Mouse (Mus musculus) cerebellum, adult 2 months (tissue): Measurements from ENCODE around the gene BC049352. TPM values are rescaled to one million over a fixed set of nuclear protein-coding genes. Genes with fewer than 3 reads are reported as not detected.

Experiments used
- DNase-seq, 2 experiments: peaks; one replicate each; pipeline ENCODE4 v3.0.0; 2021
- H3K27ac ChIP-seq: fragments of 200-500 bp; 2 replicates; pipeline ENCODE4 v1.5.1; 2012; ENCODE audit warnings: low read length, control low read depth, inconsistent platforms; ENCODE audit not compliant: insufficient read depth
- H3K27me3 ChIP-seq: fragments of 200-500 bp; 2 replicates; pipeline ENCODE4 v1.6.1; 2012; ENCODE audit warnings: inconsistent platforms, mild to moderate bottlenecking, low read length, moderate library complexity; ENCODE audit not compliant: control insufficient read depth, insufficient read depth
- H3K4me1 ChIP-seq: fragments of 200-500 bp; 2 replicates; pipeline ENCODE4 v1.6.1; 2011; ENCODE audit warnings: low read length; ENCODE audit not compliant: control insufficient read depth, insufficient read depth
- H3K4me3 ChIP-seq: fragments of 200-500 bp; replicated peaks from 2 replicates; pipeline ENCODE3; 2011; ENCODE audit warnings: mild to moderate bottlenecking, low read depth, low read length, control low read depth; ENCODE audit not compliant: insufficient read depth
- CTCF ChIP-seq: fragments of 200-500 bp; IDR thresholded peaks from 2 replicates; pipeline ENCODE4 v1.5.1; 2011; ENCODE audit warnings: low read depth, mild to moderate bottlenecking, control low read depth, low read length, moderate library complexity, borderline replicate concordance; ENCODE audit not compliant: insufficient read depth
- POLR2A ChIP-seq: fragments of 200-500 bp; IDR thresholded peaks from 2 replicates; pipeline ENCODE4 v1.6.1; 2011; ENCODE audit warnings: low read length, control low read depth, borderline replicate concordance; ENCODE audit not compliant: insufficient read depth
- WGBS: fragments of 180-500 bp; shearing (Covaris S2); methylation state at CpG from one replicate; pipeline ENCODE4 v1.1.7; 2018; 5-methylcytosine and 5-hydroxymethylcytosine counted together
- polyA plus RNA-seq: library from polyadenylated mRNA; depleted of rRNA; stranded (reverse); fragments of >200 nt; gene quantifications from 2 replicates; pipeline ENCODE4 v1.2.3, GENCODE M21; 2012

The BC049352 gene
- polyA plus RNA-seq, 1 experiment = 2.8 TPM

GRCm38 (mm10) chr9:45207015-45207743 lies 25.4 kb downstream of the BC049352 start:
- no peak overlapping the region for H3K4me3 ChIP-seq
- TF ChIP-seq POLR2A = no peak
- no peak for TF ChIP-seq CTCF
- H3K27ac ChIP-seq = no peak overlapping the region
- no peak for DNase-seq
- H3K27me3 ChIP-seq = no peaks in the 10 kb centered on the region
- WGBS = 93% methylated on average over 7 of the region's 7 CpGs
- no peaks in the 10 kb centered on the region; the same call in 1 of the 2 replicates for H3K4me1 ChIP-seq

GRCm38 (mm10) chr9:45212001-45212400 lies 30.2 kb downstream of the BC049352 start:
- 79% methylated on average over 6 of the region's 6 CpGs for WGBS
- Histone ChIP-seq H3K27me3 (no peaks in the 10 kb centered on the region), H3K27ac (no peak overlapping the region), H3K4me1 (no peaks in the 10 kb centered on the region), H3K4me3 (no peak overlapping the region)
- no peak for TF ChIP-seq POLR2A
- TF ChIP-seq CTCF = no peak
- DNase-seq = no peak

GRCm38 (mm10) chr9:45215526-45216179 lies 33.8 kb downstream of the BC049352 start:
- TF ChIP-seq POLR2A (no peak), CTCF (no peak)
- no peaks in the 10 kb centered on the region for H3K4me1 ChIP-seq
- H3K27ac ChIP-seq = no peak overlapping the region
- H3K27me3 ChIP-seq = no peaks in the 10 kb centered on the region
- DNase-seq = peak in 1 of 2 experiments; percentile 26
- no peak overlapping the region for H3K4me3 ChIP-seq
- 36% methylated on average over 11 of the region's 11 CpGs for WGBS

- H3K4me3 ChIP-seq = no peak overlapping the region
- DNase-seq = no peak
- TF ChIP-seq POLR2A = no peak
- no peak for TF ChIP-seq CTCF
- 97% methylated on average over 3 of the region's 3 CpGs for WGBS
- H3K27me3 ChIP-seq = no peaks in the 10 kb centered on the region
- H3K4me1 ChIP-seq = no peaks in the 10 kb centered on the region
- no peak overlapping the region for H3K27ac ChIP-seq
Measured at GRCm38 (mm10) chr9:45219644-45220043, 37.8 kb downstream of the BC049352 start.

GRCm38 (mm10) chr9:45221567-45221966 lies 39.8 kb downstream of the BC049352 start:
- 8% methylated on average over 6 of the region's 6 CpGs for WGBS
- no peak for TF ChIP-seq POLR2A
- peak; percentile 95 for TF ChIP-seq CTCF
- no peaks in the 10 kb centered on the region for H3K27me3 ChIP-seq
- no peaks in the 10 kb centered on the region for H3K4me1 ChIP-seq
- H3K4me3 ChIP-seq = no peak overlapping the region
- H3K27ac ChIP-seq = no peak overlapping the region
- DNase-seq = peak; percentile 87 to 94

- WGBS = 70% methylated on average over 8 of the region's 8 CpGs
- no peaks in the 10 kb centered on the region for H3K27me3 ChIP-seq
- TF ChIP-seq CTCF (no peak), POLR2A (no peak)
Measured at GRCm38 (mm10) chr9:45229359-45229758, 47.6 kb downstream of the BC049352 start.

GRCm38 (mm10) chr9:45235668-45236227 lies 53.9 kb downstream of the BC049352 start:
- Histone ChIP-seq H3K27me3 (no peaks in the 10 kb centered on the region), H3K4me1 (no peaks in the 10 kb centered on the region), H3K27ac (no peak overlapping the region), H3K4me3 (no peak overlapping the region)
- no peak for TF ChIP-seq CTCF
- no peak for TF ChIP-seq POLR2A
- no peak for DNase-seq
- 86% methylated on average over 6 of the region's 6 CpGs for WGBS

More at GRCm38 (mm10) chr9:45229359-45229758, 47.6 kb downstream of the BC049352 start:
- no peaks in the 10 kb centered on the region for H3K4me1 ChIP-seq
- DNase-seq = no peak
- no peak overlapping the region for H3K4me3 ChIP-seq
- H3K27ac ChIP-seq = no peak overlapping the region
